Mouse (Mus musculus) layer of hippocampus, adult 8-10 months (tissue): Measurements from ENCODE around the gene Smcr8. TPM values are rescaled to one million over a fixed set of nuclear protein-coding genes. Genes with fewer than 3 reads are reported as not detected.

Experiments used
- DNase-seq, 2 experiments: peaks; one replicate each; pipeline ENCODE4 v3.0.0; 2022; ENCODE audit warnings: low spot score in 2 of 2
- total RNA-seq, 4 experiments: library from RNA; stranded (reverse); gene quantifications; 2 replicates each; pipeline ENCODE4 v1.2.4; 2022

Smcr8 gene
- total RNA-seq: 10 to 100 TPM; 31.6 to 38.1 (median 35.7) TPM

- DNase-seq: peak; percentile 84 to 88
These were observed at the start of gene Smcr8, which contains the start of gene Top3a for GRCm38 (mm10) chr11:60776829-60777740. Gene Smcr8 (plus strand): TSS chr11:60777524. Gene Top3a (minus strand): TSS chr11:60777365.

- peak; percentile 93 to 94 for DNase-seq
These were observed 49.0 kb upstream of the Smcr8 start, which contains the start of gene Mief2 for GRCm38 (mm10) chr11:60728260-60728761. Gene Mief2 (plus strand): TSS chr11:60728398.

- no peak for DNase-seq
These were observed 48.1 kb upstream of the Smcr8 start for GRCm38 (mm10) chr11:60729217-60729641.

- DNase-seq: no peak
These were observed 47.2 kb upstream of the Smcr8 start for GRCm38 (mm10) chr11:60730169-60730568.

- no peak for DNase-seq
These were observed 46.1 kb upstream of the Smcr8 start for GRCm38 (mm10) chr11:60731251-60731650.

- DNase-seq: no peak
These were observed 43.1 kb upstream of the Smcr8 start for GRCm38 (mm10) chr11:60734206-60734605.

GRCm38 (mm10) chr11:60735191-60735590 is 42.1 kb upstream of the Smcr8 start:
- DNase-seq: no peak

GRCm38 (mm10) chr11:60736491-60736890 is 40.8 kb upstream of the Smcr8 start:
- no peak for DNase-seq

GRCm38 (mm10) chr11:60737450-60737849 is 39.9 kb upstream of the Smcr8 start:
- DNase-seq: no peak

- DNase-seq: no peak
These were observed 37.0 kb upstream of the Smcr8 start for GRCm38 (mm10) chr11:60740321-60740720.

- peak in 1 of 2 experiments; percentile 23 for DNase-seq
These were observed 21.8 kb upstream of the Smcr8 start for GRCm38 (mm10) chr11:60755570-60755969.

- DNase-seq: no peak
These were observed 15.6 kb upstream of the Smcr8 start for GRCm38 (mm10) chr11:60761681-60762080.

GRCm38 (mm10) chr11:60766969-60767368 is 10.4 kb upstream of the Smcr8 start:
- DNase-seq: no peak

- DNase-seq: no peak
These were observed 8.0 kb upstream of the Smcr8 start for GRCm38 (mm10) chr11:60769322-60769721.

GRCm38 (mm10) chr11:60770776-60771175 is 6.5 kb upstream of the Smcr8 start:
- no peak for DNase-seq

GRCm38 (mm10) chr11:60772161-60772560 is 5.2 kb upstream of the Smcr8 start:
- no peak for DNase-seq

- DNase-seq: no peak
These were observed 3.1 kb upstream of the Smcr8 start for GRCm38 (mm10) chr11:60774158-60774689.

GRCm38 (mm10) chr11:60774841-60775240 is 2.5 kb upstream of the Smcr8 start:
- no peak for DNase-seq

- DNase-seq: no peak
These were observed 1.7 kb upstream of the Smcr8 start for GRCm38 (mm10) chr11:60775578-60775977.

GRCm38 (mm10) chr11:60776107-60776828 is 1.1 kb upstream of the Smcr8 start:
- no peak for DNase-seq

- no peak for DNase-seq
These were observed 562 bp downstream of the Smcr8 start for GRCm38 (mm10) chr11:60777801-60778370.
